Mouse (Mus musculus) embryo, embryonic 10 days (tissue): ENCODE measurements at regions not wholly inside any gene's neighbourhood (a gene's known extent, or its start where the extent isn't known, plus 50 kb on each side); places are given as distances from the start of the nearest gene placed in this dataset.
A peak's percentile ranks its signal among the peaks of the same experiment; 100 is the strongest.

Source experiments
- DNase-seq: peaks from one replicate; pipeline ENCODE4 v3.0.0-alpha.2; 2015; ENCODE audit warnings: low spot score

GRCm38 (mm10) chr2:74977828-74978227, 152.2 kb downstream of the Mtx2 start:
- no peak for DNase-seq

- DNase-seq, result no peak
These were observed 156.3 kb downstream of the Mtx2 start for GRCm38 (mm10) chr2:74981856-74982255.

GRCm38 (mm10) chr2:74993802-74994201, 168.2 kb downstream of the Mtx2 start:
- no peak for DNase-seq

GRCm38 (mm10) chr2:74994998-74995397, 169.4 kb downstream of the Mtx2 start:
- no peak for DNase-seq

GRCm38 (mm10) chr2:74997736-74998135, 172.1 kb downstream of the Mtx2 start:
- DNase-seq, result no peak

- peak; percentile 55 for DNase-seq
These were observed 174.8 kb downstream of the Mtx2 start for GRCm38 (mm10) chr2:75000368-75000796.

GRCm38 (mm10) chr2:75002562-75002961, 177.0 kb downstream of the Mtx2 start:
- DNase-seq, result no peak

GRCm38 (mm10) chr2:75008116-75008515, 182.5 kb downstream of the Mtx2 start:
- no peak for DNase-seq

- no peak for DNase-seq
These were observed 185.0 kb downstream of the Mtx2 start for GRCm38 (mm10) chr2:75010647-75011046.

GRCm38 (mm10) chr2:75012046-75012445, 186.4 kb downstream of the Mtx2 start:
- no peak for DNase-seq

GRCm38 (mm10) chr2:75014994-75015728, 189.6 kb downstream of the Mtx2 start:
- DNase-seq, result no peak

- no peak for DNase-seq
These were observed 193.9 kb downstream of the Mtx2 start for GRCm38 (mm10) chr2:75019459-75019858.

GRCm38 (mm10) chr2:75021639-75022038, 196.0 kb downstream of the Mtx2 start:
- DNase-seq, result no peak

- no peak for DNase-seq
These were observed 202.5 kb downstream of the Mtx2 start for GRCm38 (mm10) chr2:75028151-75028550.

GRCm38 (mm10) chr2:75029089-75029693, 203.6 kb downstream of the Mtx2 start:
- DNase-seq, result no peak

- DNase-seq, result no peak
These were observed 209.1 kb downstream of the Mtx2 start for GRCm38 (mm10) chr2:75034708-75035107.

- DNase-seq, result no peak
These were observed 213.5 kb downstream of the Mtx2 start for GRCm38 (mm10) chr2:75039066-75039465.

- DNase-seq, result no peak
These were observed 221.3 kb downstream of the Mtx2 start for GRCm38 (mm10) chr2:75046892-75047291.

GRCm38 (mm10) chr2:75048071-75048470, 222.5 kb downstream of the Mtx2 start:
- no peak for DNase-seq

GRCm38 (mm10) chr2:75054474-75055186, 229.0 kb downstream of the Mtx2 start:
- DNase-seq, result peak; percentile 66

GRCm38 (mm10) chr2:75055187-75055543, 229.6 kb downstream of the Mtx2 start:
- peak; percentile 81 for DNase-seq

- no peak for DNase-seq
These were observed 235.4 kb downstream of the Mtx2 start for GRCm38 (mm10) chr2:75061009-75061408.
